Mouse (Mus musculus) CH12.LX (cell line): ENCODE measurements around the gene Robo1. TPM values are rescaled to one million over a fixed set of nuclear protein-coding genes. Genes with fewer than 3 reads are reported as not detected.

Experiments
- DNase-seq: peaks from one replicate; pipeline ENCODE4 v3.0.0-alpha.2; 2013; ENCODE audit errors: extremely low read depth
- H3K27ac ChIP-seq: 2 replicates; pipeline ENCODE4 v1.5.1; 2012; ENCODE audit warnings: low read depth, mild to moderate bottlenecking, control low read depth, moderate library complexity; ENCODE audit not compliant: insufficient read depth
- H3K27me3 ChIP-seq: replicated peaks from 2 replicates; pipeline ENCODE3; 2012; ENCODE audit warnings: inconsistent platforms
- H3K36me3 ChIP-seq, 2 experiments: replicated peaks in 1 of 2; 2 replicates each; pipeline versions ENCODE3 to v1.6.1; 2012; ENCODE audit warnings: inconsistent platforms in 1 of 2, low read length in 1 of 2, mild to moderate bottlenecking in 1 of 2, mixed read lengths in 1 of 2, moderate library complexity in 1 of 2; ENCODE audit not compliant: control insufficient read depth in 1 of 2, insufficient read depth in 1 of 2
- H3K4me1 ChIP-seq, 2 experiments: 2 replicates each; pipeline ENCODE4 v1.6.1; 2012; ENCODE audit warnings: inconsistent platforms in 1 of 2, moderate library complexity in 1 of 2; ENCODE audit not compliant: insufficient read depth in 2 of 2, control insufficient read depth in 1 of 2
- H3K4me2 ChIP-seq: 2 replicates; pipeline ENCODE4 v1.6.1; 2012; ENCODE audit warnings: low read depth, mild to moderate bottlenecking, control low read depth; ENCODE audit not compliant: poor library complexity, insufficient read depth, severe bottlenecking
- H3K4me3 ChIP-seq, 3 experiments: fragments of 150-350 bp in 1 of 3; sonication (generic) in 1 of 3; replicated peaks in 1 of 3; 2 replicates each; pipeline versions ENCODE3 to v1.5.1; 2011 to 2012; ENCODE audit warnings: low read depth in 2 of 3, low read length in 2 of 3, mild to moderate bottlenecking in 2 of 3, moderate library complexity in 2 of 3, control low read depth in 1 of 3, improper control_type of control experiment in 1 of 3, inconsistent platforms in 1 of 3, mixed read lengths in 1 of 3; ENCODE audit not compliant: poor library complexity in 1 of 3
- H3K79me2 ChIP-seq: replicated peaks from 2 replicates; pipeline ENCODE4 v1.6.1; 2012; ENCODE audit warnings: mild to moderate bottlenecking, moderate library complexity; ENCODE audit not compliant: control insufficient read depth, poor library complexity, insufficient read depth, severe bottlenecking; ENCODE audit errors: extremely low read depth
- H3K9ac ChIP-seq: 2 replicates; pipeline ENCODE4 v1.6.1; 2012; ENCODE audit warnings: low read depth, mild to moderate bottlenecking, control low read depth, moderate library complexity; ENCODE audit not compliant: insufficient read depth
- H3K9me3 ChIP-seq: replicated peaks from 2 replicates; pipeline ENCODE3; 2012; ENCODE audit warnings: low read length, inconsistent platforms, mixed read lengths
- BHLHE40 ChIP-seq: IDR thresholded peaks from 2 replicates; pipeline ENCODE4 v1.6.1; 2011; ENCODE audit warnings: mild to moderate bottlenecking, low read depth, low read length, improper control_type of control experiment
- CHD2 ChIP-seq: IDR thresholded peaks from 2 replicates; pipeline ENCODE4 v1.6.1; 2011; ENCODE audit warnings: low read length, improper control_type of control experiment
- E2F4 ChIP-seq: IDR thresholded peaks from 2 replicates; pipeline ENCODE4 v1.6.1; 2011; ENCODE audit warnings: low read depth, low read length, improper control_type of control experiment; ENCODE audit not compliant: insufficient replicate concordance
- GABPA ChIP-seq: IDR thresholded peaks from 2 replicates; pipeline ENCODE4 v1.6.1; 2012; ENCODE audit warnings: low read depth, low read length, improper control_type of control experiment, inconsistent platforms; ENCODE audit not compliant: insufficient replicate concordance
- HCFC1 ChIP-seq: IDR thresholded peaks from 2 replicates; pipeline ENCODE4 v1.6.1; 2012; ENCODE audit warnings: low read depth, mild to moderate bottlenecking, inconsistent platforms, low read length, improper control_type of control experiment
- IRF4 ChIP-seq: IDR thresholded peaks from 2 replicates; pipeline ENCODE4 v1.6.1; 2014; ENCODE audit warnings: low read depth, mild to moderate bottlenecking, inconsistent platforms, low read length, improper control_type of control experiment
- JUN ChIP-seq: IDR thresholded peaks from 2 replicates; pipeline ENCODE4 v1.6.1; 2011; ENCODE audit warnings: low read depth, mild to moderate bottlenecking, low read length, improper control_type of control experiment, moderate library complexity; ENCODE audit not compliant: insufficient read depth
- KAT2A ChIP-seq: IDR thresholded peaks from 2 replicates; pipeline ENCODE4 v1.6.1; 2012; ENCODE audit warnings: low read length, improper control_type of control experiment, inconsistent platforms; ENCODE audit not compliant: insufficient replicate concordance
- MAX ChIP-seq: IDR thresholded peaks from 2 replicates; pipeline ENCODE4 v1.6.1; 2011; ENCODE audit warnings: low read length, improper control_type of control experiment
- MAZ ChIP-seq: IDR thresholded peaks from 2 replicates; pipeline ENCODE4 v1.6.1; 2012; ENCODE audit warnings: low read depth, mild to moderate bottlenecking, inconsistent platforms, low read length, improper control_type of control experiment, moderate library complexity
- MXI1 ChIP-seq: IDR thresholded peaks from 2 replicates; pipeline ENCODE4 v1.6.1; 2011; ENCODE audit warnings: mild to moderate bottlenecking, low read depth, low read length, improper control_type of control experiment
- MYC ChIP-seq: IDR thresholded peaks from 2 replicates; pipeline ENCODE4 v1.6.1; 2011; ENCODE audit warnings: low read depth, mild to moderate bottlenecking, improper control_type of control experiment, low read length
- NELFE ChIP-seq: IDR thresholded peaks from 2 replicates; pipeline ENCODE4 v1.6.1; 2011; ENCODE audit warnings: low read depth, low read length, improper control_type of control experiment
- NRF1 ChIP-seq: IDR thresholded peaks from 2 replicates; pipeline ENCODE4 v1.6.1; 2014; ENCODE audit warnings: low read depth, mild to moderate bottlenecking, inconsistent platforms, low read length, improper control_type of control experiment, moderate library complexity
- POLR2AphosphoS2 ChIP-seq: IDR thresholded peaks from 2 replicates; pipeline ENCODE4 v1.6.1; 2011; ENCODE audit warnings: low read depth, low read length, improper control_type of control experiment
- RAD21 ChIP-seq: IDR thresholded peaks from 2 replicates; pipeline ENCODE4 v1.6.1; 2011; ENCODE audit warnings: low read depth, mild to moderate bottlenecking, low read length, improper control_type of control experiment, moderate library complexity
- RCOR1 ChIP-seq: conservative IDR thresholded peaks from 2 replicates; pipeline ENCODE4 v1.6.1; 2012; ENCODE audit warnings: low read depth, mild to moderate bottlenecking, inconsistent platforms, low read length, improper control_type of control experiment
- SMC3 ChIP-seq: IDR thresholded peaks from 2 replicates; pipeline ENCODE4 v1.6.1; 2011; ENCODE audit warnings: low read depth, low read length, improper control_type of control experiment
- UBTF ChIP-seq: IDR thresholded peaks from 2 replicates; pipeline ENCODE4 v1.6.1; 2012; ENCODE audit warnings: low read depth, mild to moderate bottlenecking, inconsistent platforms, low read length, improper control_type of control experiment, moderate library complexity
- ZC3H11A ChIP-seq: IDR thresholded peaks from 2 replicates; pipeline ENCODE4 v1.6.1; 2012; ENCODE audit warnings: low read depth, mild to moderate bottlenecking, inconsistent platforms, low read length, improper control_type of control experiment
- ZKSCAN1 ChIP-seq: IDR thresholded peaks from 2 replicates; pipeline ENCODE4 v1.6.1; 2012; ENCODE audit warnings: low read depth, inconsistent platforms, low read length, improper control_type of control experiment, borderline replicate concordance
- ZMIZ1 ChIP-seq: IDR thresholded peaks from 2 replicates; pipeline ENCODE4 v1.6.1; 2012; ENCODE audit warnings: low read depth, mild to moderate bottlenecking, inconsistent platforms, low read length, improper control_type of control experiment
- ZNF384 ChIP-seq: IDR thresholded peaks from 2 replicates; pipeline ENCODE4 v1.6.1; 2012; ENCODE audit warnings: low read depth, low read length, improper control_type of control experiment, inconsistent platforms
- dilution Hi-C: fragments of 300-500 bp; cut with MboI; formaldehyde crosslinking; loops from 2 replicates; pipeline ENCODE4 v1.14.3; 2020; ENCODE audit warnings: low sequenced_read_pairs; ENCODE audit not compliant: extremely low pct_unique_long_range_greater_than_20kb, extremely low pct_ligation_motif_present
- in situ Hi-C: fragments of 300-500 bp; cut with MboI; formaldehyde crosslinking; loops from 3 replicates; pipeline ENCODE4 v1.14.3; 2019; ENCODE audit warnings: low sequenced_read_pairs, low pct_ligation_motif_present, low pct_unique_long_range_greater_than_20kb, mixed read lengths
- polyA plus RNA-seq: library from polyadenylated mRNA; unstranded; fragments of >175 nt; gene quantifications from 2 replicates; pipeline ENCODE4 v1.2.1, GENCODE M21; 2012; ENCODE audit warnings: low read depth; ENCODE audit not compliant: insufficient read length
- total RNA-seq, 2 experiments: library from RNA; depleted of rRNA; stranded (reverse); fragments of 300-350 nt in 1 of 2; fragments of >200 nt in 1 of 2; gene quantifications; 2 replicates each; pipeline ENCODE4 v1.2.3; 2012 to 2014

Gene Robo1
- total and polyA plus RNA-seq, 3 experiments: not detected

GRCm38 (mm10) chr16:73012926-73013325, 704.8 kb downstream of the Robo1 start:
- H3K79me2 ChIP-seq: no peaks in the 10 kb centered on the region
- no peak overlapping the region for H3K4me2 ChIP-seq
- H3K9ac ChIP-seq: no peak overlapping the region
- peaks cover 74% of the 10 kb centered on the region for H3K9me3 ChIP-seq
- no peak overlapping the region for H3K4me3 ChIP-seq
- dilution Hi-C loops (no loop called here), in situ Hi-C loops (no loop called here)
- TF ChIP-seq UBTF (no peak), MXI1 (no peak), ZMIZ1 (no peak), KAT2A (no peak), NRF1 (no peak), MYC (no peak), MAX (no peak), RAD21 (no peak), CHD2 (no peak), SMC3 (no peak), MAZ (no peak), BHLHE40 (no peak), GABPA (no peak), ZNF384 (no peak), IRF4 (no peak), HCFC1 (no peak), JUN (no peak), E2F4 (no peak)
- H3K27ac ChIP-seq: no peak overlapping the region
- no peak for DNase-seq
- no peaks in the 10 kb centered on the region for H3K36me3 ChIP-seq
- H3K27me3 ChIP-seq: no peaks in the 10 kb centered on the region
- H3K4me1 ChIP-seq: no peaks in the 10 kb centered on the region

GRCm38 (mm10) chr16:73014544-73014943, 706.4 kb downstream of the Robo1 start:
- Histone ChIP-seq H3K9ac (no peak overlapping the region), H3K27me3 (no peaks in the 10 kb centered on the region), H3K4me3 (no peak overlapping the region), H3K9me3 (peaks cover 69% of the 10 kb centered on the region), H3K4me1 (no peaks in the 10 kb centered on the region), H3K27ac (no peak overlapping the region), H3K79me2 (no peaks in the 10 kb centered on the region), H3K4me2 (no peak overlapping the region), H3K36me3 (no peaks in the 10 kb centered on the region)
- in situ Hi-C loops: no loop called here
- dilution Hi-C loops: no loop called here
- DNase-seq: no peak
- TF ChIP-seq UBTF (no peak), ZC3H11A (no peak), RCOR1 (no peak), NELFE (no peak), MAX (no peak), GABPA (no peak), MYC (no peak), ZKSCAN1 (no peak), RAD21 (no peak), NRF1 (no peak), POLR2AphosphoS2 (no peak)
